Mouse (Mus musculus): ENCODE results near the gene Adam30.

The Adam30 gene

GRCm38 (mm10) chr3:98180805-98181204 lies 20.4 kb downstream of the Adam30 start:
- no peak for ATAC-seq (ENCODE audit: insufficient number of reproducible peaks, low FRiP score, low TSS enrichment)

- ATAC-seq (ENCODE audit: insufficient number of reproducible peaks, low FRiP score, low TSS enrichment) = no peak
These were observed 24.8 kb downstream of the Adam30 start for GRCm38 (mm10) chr3:98185163-98185714.

DNA sequence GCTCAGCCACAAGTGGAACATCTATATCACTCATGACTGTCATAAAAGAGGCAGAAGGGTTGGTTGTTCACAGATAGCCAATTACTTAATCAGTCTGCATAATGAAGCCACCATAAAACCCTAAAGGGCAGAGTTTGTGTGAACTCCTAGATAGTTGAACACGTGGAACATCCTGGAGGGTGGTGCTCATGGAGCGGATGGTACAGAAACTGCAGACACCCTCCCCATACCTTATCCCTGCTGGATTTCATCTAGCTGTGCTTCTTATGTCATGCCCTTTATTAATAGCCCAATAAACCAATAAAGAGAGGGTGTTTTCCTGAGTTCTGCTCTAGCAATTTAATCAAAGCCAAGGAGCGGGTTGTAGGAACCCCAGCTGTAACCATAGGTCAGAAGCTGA lies 27.3 kb downstream of the Adam30 start:
- no peak for ATAC-seq (ENCODE audit: insufficient number of reproducible peaks, low FRiP score, low TSS enrichment)

DNA sequence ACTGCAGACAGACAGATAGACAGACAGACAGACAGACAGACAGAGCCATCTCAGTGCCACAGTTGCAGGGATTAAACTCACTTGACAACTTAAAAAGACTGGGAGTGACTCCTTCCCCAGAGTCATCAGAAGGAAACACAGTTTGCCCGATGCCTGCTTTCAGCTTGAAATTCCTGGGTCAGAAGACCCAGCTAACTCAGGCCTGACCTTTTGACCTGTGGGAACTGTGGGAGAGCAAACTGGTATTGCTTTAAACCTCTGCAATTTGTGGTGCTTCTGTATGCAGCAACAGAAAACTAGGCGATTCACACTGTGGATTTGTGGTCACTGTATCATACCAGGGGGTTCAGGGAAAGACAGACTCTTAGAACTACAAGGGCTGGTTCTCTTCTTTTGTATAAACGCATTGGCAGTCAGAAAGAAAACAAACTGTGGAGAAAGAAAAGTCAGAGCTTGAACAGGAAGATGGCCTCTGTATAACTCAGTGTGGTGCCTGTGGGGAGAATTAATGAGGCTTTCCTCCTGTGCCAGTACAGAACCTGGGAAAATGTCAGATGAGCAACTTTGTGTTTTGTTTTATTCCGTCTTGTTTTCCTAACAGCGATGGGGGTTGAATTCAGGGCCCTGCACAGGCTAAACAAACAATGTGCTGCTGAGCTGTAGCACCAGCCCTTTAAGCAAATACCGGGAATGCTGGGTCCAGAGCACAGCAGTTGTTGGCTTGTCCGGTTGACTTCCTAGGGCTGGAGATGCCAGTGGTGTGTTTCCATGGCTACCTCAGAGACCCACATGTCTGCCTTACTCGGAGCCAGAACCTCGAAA lies 37.5 kb downstream of the Adam30 start:
- peak; percentile 31; the same call in 1 of the 2 replicates for ATAC-seq (ENCODE audit: insufficient number of reproducible peaks, low FRiP score, low TSS enrichment)

DNA sequence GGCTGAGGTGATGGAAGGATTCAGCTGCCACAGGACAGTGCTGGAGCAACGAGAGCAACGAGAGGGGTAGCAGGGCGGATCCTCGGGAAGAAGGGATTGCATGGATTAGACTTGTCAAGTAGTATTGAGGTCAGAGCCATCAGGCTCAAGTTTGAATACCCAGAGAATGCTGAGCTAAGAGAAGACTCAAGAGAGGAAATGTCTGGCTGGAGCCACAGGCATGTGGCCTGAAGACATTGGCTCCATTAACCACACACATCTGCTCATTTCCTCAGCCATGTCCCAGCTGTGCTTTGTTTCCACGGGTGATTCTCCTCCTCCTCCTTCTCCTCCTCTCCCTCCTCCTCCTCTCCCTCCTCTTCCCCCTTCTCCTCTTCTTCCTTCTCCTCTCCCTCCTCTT lies 39.3 kb downstream of the Adam30 start:
- no peak for ATAC-seq (ENCODE audit: insufficient number of reproducible peaks, low FRiP score, low TSS enrichment)

DNA sequence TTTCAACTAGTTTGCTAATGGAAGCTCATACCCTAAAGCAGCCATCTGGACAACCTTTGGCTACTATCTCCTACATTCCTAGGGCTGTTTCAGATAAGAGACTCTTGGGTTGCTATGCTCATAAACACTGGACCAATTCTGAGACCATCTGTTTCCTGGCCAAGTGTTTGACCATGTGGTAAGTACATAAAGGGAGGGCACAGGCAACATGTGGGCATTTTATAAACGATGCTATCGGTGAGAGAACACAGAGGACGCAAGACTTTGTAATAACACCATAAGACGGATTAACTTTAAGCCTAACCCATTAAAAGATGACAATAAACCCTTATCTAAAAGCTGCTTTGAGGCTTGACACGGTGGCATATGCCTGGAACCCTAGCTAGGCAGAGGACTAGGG lies 42.9 kb downstream of the Adam30 start:
- no peak for ATAC-seq (ENCODE audit: insufficient number of reproducible peaks, low FRiP score, low TSS enrichment)

- ATAC-seq (ENCODE audit: insufficient number of reproducible peaks, low FRiP score, low TSS enrichment) = no peak
These were observed 46.5 kb downstream of the Adam30 start for GRCm38 (mm10) chr3:98206977-98207376.

GRCm38 (mm10) chr3:98209161-98209560 lies 48.7 kb downstream of the Adam30 start:
- no peak for ATAC-seq (ENCODE audit: insufficient number of reproducible peaks, low FRiP score, low TSS enrichment)

DNA sequence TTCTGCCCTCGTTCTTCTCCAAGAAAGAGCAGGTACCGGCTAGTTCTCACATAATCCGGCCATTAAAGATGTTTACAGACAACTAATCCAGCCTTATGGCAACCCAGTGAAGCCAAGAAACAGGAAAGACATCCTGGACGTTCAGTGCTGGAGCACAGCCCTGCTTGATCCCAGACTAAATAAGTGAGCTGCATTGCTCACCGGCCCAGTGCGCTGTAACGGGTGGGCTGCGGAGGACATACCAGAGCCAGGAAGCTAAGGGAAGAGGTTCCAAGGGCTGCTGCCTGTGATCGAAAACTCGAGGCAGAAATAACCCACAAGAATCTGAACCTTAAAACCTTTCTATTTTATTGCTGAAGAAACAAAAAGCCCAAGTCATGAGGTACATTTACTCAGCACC lies 50.4 kb downstream of the Adam30 start:
- no peak for ATAC-seq (ENCODE audit: insufficient number of reproducible peaks, low FRiP score, low TSS enrichment)

DNA sequence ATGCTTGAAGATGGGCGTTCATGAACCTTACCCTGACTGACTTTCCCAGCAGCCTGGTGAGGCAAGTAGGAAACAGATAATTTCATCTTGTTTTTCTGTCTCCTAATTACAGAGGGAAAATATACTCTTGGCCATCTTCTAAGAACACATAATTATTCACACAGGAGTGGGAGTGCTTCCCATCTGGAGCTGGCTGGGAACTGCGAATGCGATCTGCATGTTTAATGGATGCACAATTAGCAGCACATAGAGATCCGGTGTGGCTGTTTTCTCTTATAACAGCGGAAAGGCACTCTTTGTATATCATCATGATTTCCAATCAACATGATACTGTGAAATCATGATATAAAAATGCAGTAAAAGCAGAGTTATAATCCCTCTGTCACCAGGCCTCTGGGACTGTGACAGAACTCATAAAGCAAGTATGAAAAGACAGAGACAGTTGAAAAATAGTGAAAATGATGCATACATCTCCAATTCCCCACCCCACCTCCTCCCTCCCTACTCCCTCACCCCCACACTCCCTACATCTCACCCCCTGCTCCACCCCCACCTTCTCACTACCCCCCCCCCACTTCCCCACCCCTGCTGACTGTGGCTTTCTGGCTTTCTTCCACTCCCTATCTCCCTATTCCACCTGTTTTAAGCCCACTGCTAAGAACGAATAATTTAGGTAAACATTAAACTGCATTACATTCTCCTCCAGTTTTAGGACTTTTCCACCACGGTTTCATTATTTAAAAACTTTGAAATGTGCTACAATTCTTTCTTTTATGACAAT lies 51.1 kb downstream of the Adam30 start:
- ATAC-seq (ENCODE audit: insufficient number of reproducible peaks, low FRiP score, low TSS enrichment) = no peak

Measured in cerebellum, adult (tissue).